Mouse (Mus musculus) hindbrain, embryonic 15.5 days (tissue): ENCODE results near the gene Brd2. TPM values are rescaled to one million over a fixed set of nuclear protein-coding genes. Genes with fewer than 3 reads are reported as not detected.

Source experiments
- ATAC-seq: fragments of 200-750 bp; cut with Nextera tagmentation; 2 replicates; pipeline ENCODE4 v1.8.0; 2017; ENCODE audit warnings: low read depth, moderate number of reproducible peaks, moderate TSS enrichment; ENCODE audit not compliant: low FRiP score
- H3K27ac ChIP-seq: fragments of 300-500 bp; sonication (generic); replicated peaks from 2 replicates; pipeline ENCODE4 v1.5.1; 2015; ENCODE audit warnings: mild to moderate bottlenecking, inconsistent platforms
- H3K27me3 ChIP-seq: fragments of 300-500 bp; sonication (generic); 2 replicates; pipeline ENCODE4 v1.6.1; 2015; ENCODE audit warnings: control low read depth, inconsistent platforms
- H3K36me3 ChIP-seq: fragments of 300-500 bp; sonication (generic); 2 replicates; pipeline ENCODE4 v1.6.1; 2015; ENCODE audit warnings: control low read depth, inconsistent platforms
- H3K4me1 ChIP-seq: fragments of 300-500 bp; sonication (generic); replicated peaks from 2 replicates; pipeline ENCODE4 v1.6.1; 2015; ENCODE audit warnings: control low read depth, inconsistent platforms
- H3K4me2 ChIP-seq: fragments of 300-500 bp; sonication (generic); 2 replicates; pipeline ENCODE4 v1.6.1; 2015; ENCODE audit warnings: moderate library complexity, mild to moderate bottlenecking, inconsistent platforms
- H3K4me3 ChIP-seq: fragments of 300-500 bp; sonication (generic); 2 replicates; pipeline ENCODE4 v1.5.1; 2015; ENCODE audit warnings: mild to moderate bottlenecking, inconsistent platforms
- H3K9ac ChIP-seq: fragments of 300-500 bp; sonication (generic); 2 replicates; pipeline ENCODE4 v1.6.1; 2015; ENCODE audit warnings: inconsistent platforms
- H3K9me3 ChIP-seq: fragments of 300-500 bp; sonication (generic); 2 replicates; pipeline ENCODE4 v1.6.1; 2016; ENCODE audit warnings: control low read depth, inconsistent platforms
- WGBS: fragments of 180-500 bp; shearing (Covaris S2); methylation state at CpG from one replicate; pipeline ENCODE4 v1.1.7; 2015; 5-methylcytosine and 5-hydroxymethylcytosine counted together
- polyA plus RNA-seq: library from polyadenylated mRNA; unstranded; fragments of >200 nt; fragmentation: Nextera tagmentation; extraction: Ambion mirVana; gene quantifications from 2 replicates; pipeline ENCODE4 v1.2.1, GENCODE M21; 2015

Brd2 gene
- polyA plus RNA-seq, 1 experiment from 2014 or later, result 144 TPM

GRCm38 (mm10) chr17:34119249-34120179 is 2.9 kb downstream of the Brd2 start, which contains the start of gene H2-DMa:
Gene H2-DMa, plus strand, starts transcription at chr17:34119541.
- peaks cover 24% of the 10 kb centered on the region for H3K36me3 ChIP-seq
- H3K4me2 ChIP-seq, result peak within 1 kb of the TSS; percentile 88
- peak within 1 kb of the TSS; percentile 93 for H3K9ac ChIP-seq
- WGBS, result under 1% methylated on average over 90 of the region's 96 CpGs
- H3K27me3 ChIP-seq, result no peaks in the 10 kb centered on the region
- H3K4me1 ChIP-seq, result peaks cover 44% of the 10 kb centered on the region
- H3K9me3 ChIP-seq, result no peaks in the 10 kb centered on the region
- H3K27ac ChIP-seq, result peak within 1 kb of the TSS; percentile 100
- ATAC-seq, result peak; percentile 86
- peak within 1 kb of the TSS; percentile 70 for H3K4me3 ChIP-seq

GRCm38 (mm10) chr17:34118873-34119248 is 3.6 kb downstream of the Brd2 start:
- H3K27me3 ChIP-seq, result no peaks in the 10 kb centered on the region
- peak overlapping the region; percentile 70 for H3K4me3 ChIP-seq
- H3K36me3 ChIP-seq, result peaks cover 30% of the 10 kb centered on the region
- H3K27ac ChIP-seq, result peak overlapping the region; percentile 100
- peak overlapping the region; percentile 88 for H3K4me2 ChIP-seq
- peaks cover 39% of the 10 kb centered on the region for H3K4me1 ChIP-seq
- ATAC-seq, result no peak
- no peaks in the 10 kb centered on the region for H3K9me3 ChIP-seq
- WGBS, result under 1% methylated on average over 38 of the region's 38 CpGs
- H3K9ac ChIP-seq, result peak overlapping the region; percentile 83

GRCm38 (mm10) chr17:34118113-34118872 is 4.1 kb downstream of the Brd2 start:
- H3K9ac ChIP-seq, result peak overlapping the region; percentile 83

GRCm38 (mm10) chr17:34117421-34118112 is 4.9 kb downstream of the Brd2 start:
- Histone ChIP-seq H3K27ac (peak overlapping the region; percentile 100), H3K4me1 (peaks cover 31% of the 10 kb centered on the region), H3K9me3 (no peaks in the 10 kb centered on the region), H3K27me3 (no peaks in the 10 kb centered on the region), H3K9ac (peak overlapping the region; percentile 83), H3K4me3 (peak overlapping the region; percentile 70), H3K4me2 (peak overlapping the region; percentile 88), H3K36me3 (peaks cover 43% of the 10 kb centered on the region)
- 0% methylated on average over 5 of the region's 5 CpGs for WGBS
- no peak for ATAC-seq

More at GRCm38 (mm10) chr17:34118113-34118872, 4.1 kb downstream of the Brd2 start:
- Histone ChIP-seq H3K4me1 (peaks cover 34% of the 10 kb centered on the region), H3K27ac (peak overlapping the region; percentile 100), H3K27me3 (no peaks in the 10 kb centered on the region), H3K4me2 (peak overlapping the region; percentile 88), H3K9me3 (no peaks in the 10 kb centered on the region), H3K4me3 (peak overlapping the region; percentile 70), H3K36me3 (peaks cover 36% of the 10 kb centered on the region)
- ATAC-seq, result no peak
- WGBS, result under 1% methylated on average over 63 of the region's 67 CpGs

- Histone ChIP-seq H3K36me3 (peaks cover 50% of the 10 kb centered on the region), H3K4me2 (peak overlapping the region; percentile 88), H3K4me3 (peak overlapping the region; percentile 70), H3K4me1 (peaks cover 31% of the 10 kb centered on the region), H3K27me3 (no peaks in the 10 kb centered on the region), H3K27ac (0 out of 2 replicates have a peak overlapping the region, but pooled peaks have one; percentile 12), H3K9ac (peak overlapping the region; percentile 83), H3K9me3 (no peaks in the 10 kb centered on the region)
- WGBS, result 31% methylated on average over 7 of the region's 7 CpGs
- no peak for ATAC-seq
Observed at GRCm38 (mm10) chr17:34116736-34117370, 5.6 kb downstream of the Brd2 start.

- H3K27ac ChIP-seq, result no peak overlapping the region
- H3K4me1 ChIP-seq, result peaks cover 31% of the 10 kb centered on the region
- H3K4me2 ChIP-seq, result no peak overlapping the region
- ATAC-seq, result no peak
- H3K4me3 ChIP-seq, result no peak overlapping the region
- H3K27me3 ChIP-seq, result no peaks in the 10 kb centered on the region
- H3K36me3 ChIP-seq, result peaks cover 67% of the 10 kb centered on the region
- no peaks in the 10 kb centered on the region for H3K9me3 ChIP-seq
- H3K9ac ChIP-seq, result no peak overlapping the region
- 92% methylated on average over 7 of the region's 7 CpGs for WGBS
Observed at GRCm38 (mm10) chr17:34114114-34114513, 8.3 kb downstream of the Brd2 start.

GRCm38 (mm10) chr17:34110309-34110708 is 12.1 kb downstream of the Brd2 start:
- 60% methylated on average over 8 of the region's 8 CpGs for WGBS
- Histone ChIP-seq H3K36me3 (peaks cover 53% of the 10 kb centered on the region), H3K27ac (no peak overlapping the region), H3K9me3 (no peaks in the 10 kb centered on the region), H3K4me1 (peaks cover 6% of the 10 kb centered on the region; the same call in 1 of the 2 replicates), H3K9ac (no peak overlapping the region), H3K4me2 (no peak overlapping the region), H3K4me3 (no peak overlapping the region), H3K27me3 (no peaks in the 10 kb centered on the region)
- no peak for ATAC-seq

- Histone ChIP-seq H3K4me1 (0 out of 2 replicates have a peak, but pooled peaks cover 2% of the 10 kb centered on the region), H3K9ac (no peak overlapping the region), H3K4me3 (no peak overlapping the region), H3K9me3 (no peaks in the 10 kb centered on the region), H3K27ac (peak overlapping the region; percentile 12), H3K4me2 (no peak overlapping the region), H3K27me3 (no peaks in the 10 kb centered on the region), H3K36me3 (peaks cover 48% of the 10 kb centered on the region)
- peak; percentile 40; the same call in 1 of the 2 replicates for ATAC-seq
- 80% methylated on average over 3 of the region's 3 CpGs for WGBS
Observed at GRCm38 (mm10) chr17:34109806-34110195, 12.6 kb downstream of the Brd2 start.

GRCm38 (mm10) chr17:34109038-34109805 is 13.2 kb downstream of the Brd2 start:
- Histone ChIP-seq H3K4me3 (no peak overlapping the region), H3K27ac (peak overlapping the region; percentile 12), H3K27me3 (no peaks in the 10 kb centered on the region), H3K9ac (no peak overlapping the region), H3K4me2 (no peak overlapping the region), H3K9me3 (no peaks in the 10 kb centered on the region), H3K4me1 (no peaks in the 10 kb centered on the region), H3K36me3 (peaks cover 42% of the 10 kb centered on the region)
- 75% methylated on average over 14 of the region's 14 CpGs for WGBS
- ATAC-seq, result peak; percentile 31; the same call in 1 of the 2 replicates

GRCm38 (mm10) chr17:34108460-34108859 is 14.0 kb downstream of the Brd2 start:
- Histone ChIP-seq H3K27me3 (no peaks in the 10 kb centered on the region), H3K4me3 (no peak overlapping the region), H3K9ac (no peak overlapping the region), H3K4me1 (no peaks in the 10 kb centered on the region), H3K9me3 (no peaks in the 10 kb centered on the region), H3K36me3 (peaks cover 35% of the 10 kb centered on the region), H3K27ac (no peak overlapping the region), H3K4me2 (no peak overlapping the region)
- ATAC-seq, result no peak
- WGBS, result 74% methylated on average over 6 of the region's 6 CpGs
